Mouse (Mus musculus): ENCODE data around the gene Nol12.
A peak's percentile ranks its signal among the peaks of the same experiment; 100 is the strongest.

Gene Nol12

GRCm38 (mm10) chr15:78918126-78918525 lies 16.6 kb upstream of the Nol12 start:
- no peak for DNase-seq

GRCm38 (mm10) chr15:78919914-78920313 lies 14.8 kb upstream of the Nol12 start:
- DNase-seq = no peak

- DNase-seq = no peak
These were observed 12.0 kb upstream of the Nol12 start for GRCm38 (mm10) chr15:78922700-78923099.

- DNase-seq = no peak
These were observed 11.1 kb upstream of the Nol12 start for GRCm38 (mm10) chr15:78923585-78923984.

- no peak for DNase-seq
These were observed 9.6 kb upstream of the Nol12 start for GRCm38 (mm10) chr15:78925129-78925528.

- peak; percentile 39 for DNase-seq
These were observed 8.5 kb upstream of the Nol12 start, which contains the start of gene Lgals1 for GRCm38 (mm10) chr15:78926021-78926919. Lgals1 (plus strand) TSS chr15:78926725.

GRCm38 (mm10) chr15:78927021-78927787 lies 7.5 kb upstream of the Nol12 start:
- DNase-seq = no peak

- DNase-seq = peak; percentile 60
These were observed 6.8 kb upstream of the Nol12 start for GRCm38 (mm10) chr15:78927788-78928457.

- DNase-seq = no peak
These were observed 6.2 kb upstream of the Nol12 start for GRCm38 (mm10) chr15:78928539-78928938.

GRCm38 (mm10) chr15:78930192-78930706 lies 4.5 kb upstream of the Nol12 start:
- no peak for DNase-seq

- DNase-seq = no peak
These were observed 3.8 kb upstream of the Nol12 start for GRCm38 (mm10) chr15:78930801-78931426.

GRCm38 (mm10) chr15:78931577-78931976 lies 3.2 kb upstream of the Nol12 start:
- no peak for DNase-seq

GRCm38 (mm10) chr15:78936403-78936802 lies 1.7 kb downstream of the Nol12 start:
- DNase-seq = no peak

GRCm38 (mm10) chr15:78937311-78937710 lies 2.6 kb downstream of the Nol12 start:
- no peak for DNase-seq

- no peak for DNase-seq
These were observed 3.2 kb downstream of the Nol12 start for GRCm38 (mm10) chr15:78937963-78938362.

GRCm38 (mm10) chr15:78940325-78940724 lies 5.6 kb downstream of the Nol12 start:
- no peak for DNase-seq

GRCm38 (mm10) chr15:78942663-78943062 lies 7.9 kb downstream of the Nol12 start:
- peak; percentile 74 for DNase-seq

- DNase-seq = no peak
These were observed 11.5 kb downstream of the Nol12 start for GRCm38 (mm10) chr15:78946232-78946631.

- peak; percentile 86 for DNase-seq
These were observed 12.9 kb downstream of the Nol12 start, which contains the start of gene Triobp for GRCm38 (mm10) chr15:78947657-78948056. Triobp (plus strand) TSS chr15:78947724.

GRCm38 (mm10) chr15:78948152-78948725 lies 13.5 kb downstream of the Nol12 start:
- no peak for DNase-seq

- DNase-seq = no peak
These were observed 14.2 kb downstream of the Nol12 start for GRCm38 (mm10) chr15:78948883-78949282.

GRCm38 (mm10) chr15:78955663-78956062 lies 20.9 kb downstream of the Nol12 start:
- DNase-seq = no peak
